Mouse (Mus musculus) embryonic fibroblast, embryonic 13.5 days (primary cell): ENCODE results near the gene Dnajc4. TPM values are rescaled to one million over a fixed set of nuclear protein-coding genes. Genes with fewer than 3 reads are reported as not detected.

Experiments used
- H3K27ac ChIP-seq: 2 replicates; pipeline ENCODE4 v1.5.1; 2012; ENCODE audit warnings: low read length, control low read depth, inconsistent platforms; ENCODE audit not compliant: insufficient read depth
- H3K4me1 ChIP-seq: 2 replicates; pipeline ENCODE4 v1.6.1; 2011; ENCODE audit warnings: low read length; ENCODE audit not compliant: control insufficient read depth, insufficient read depth
- H3K4me3 ChIP-seq: 2 replicates; pipeline ENCODE4 v1.5.1; 2011; ENCODE audit warnings: mild to moderate bottlenecking, control low read depth, low read length; ENCODE audit not compliant: insufficient read depth
- CTCF ChIP-seq: IDR thresholded peaks from 2 replicates; pipeline ENCODE4 v1.5.1; 2011; ENCODE audit warnings: mild to moderate bottlenecking, control low read depth, low read length, moderate library complexity, borderline replicate concordance; ENCODE audit not compliant: insufficient read depth
- POLR2A ChIP-seq: IDR thresholded peaks from 2 replicates; pipeline ENCODE4 v1.6.1; 2011; ENCODE audit warnings: low read depth, mild to moderate bottlenecking, control low read depth, low read length, moderate library complexity
- polyA plus RNA-seq: library from polyadenylated mRNA; stranded (reverse); fragments of >200 nt; gene quantifications from 2 replicates; pipeline ENCODE4 v1.2.4, GENCODE M21; 2011; ENCODE audit warnings: low read depth; ENCODE audit not compliant: missing spikeins, insufficient read length

The Dnajc4 gene
- polyA plus RNA-seq, 1 experiment: 15.0 TPM

DNA sequence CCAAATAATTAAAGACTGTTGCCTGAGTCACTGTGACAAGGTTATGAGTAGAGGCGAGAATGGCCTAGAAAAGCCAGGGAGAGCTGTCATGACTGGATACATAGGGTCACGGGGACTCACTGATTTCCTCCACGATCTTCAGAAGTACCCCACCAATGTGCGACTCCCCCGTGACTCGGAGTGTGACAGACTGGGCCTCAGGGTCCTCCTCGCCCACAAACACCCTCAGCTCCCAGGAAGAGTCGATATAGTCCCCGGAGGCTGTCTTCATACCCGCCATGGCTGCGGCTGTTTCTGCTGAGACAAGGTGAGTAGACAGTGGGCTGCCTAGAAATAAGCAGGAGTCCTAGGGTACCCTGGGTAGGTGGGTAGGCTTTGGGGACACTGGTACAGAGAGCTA lies 26.2 kb upstream of the Dnajc4 start:
- no peak overlapping the region for H3K4me3 ChIP-seq
- no peak for TF ChIP-seq CTCF
- no peaks in the 10 kb centered on the region for H3K4me1 ChIP-seq
- H3K27ac ChIP-seq: no peak overlapping the region

DNA sequence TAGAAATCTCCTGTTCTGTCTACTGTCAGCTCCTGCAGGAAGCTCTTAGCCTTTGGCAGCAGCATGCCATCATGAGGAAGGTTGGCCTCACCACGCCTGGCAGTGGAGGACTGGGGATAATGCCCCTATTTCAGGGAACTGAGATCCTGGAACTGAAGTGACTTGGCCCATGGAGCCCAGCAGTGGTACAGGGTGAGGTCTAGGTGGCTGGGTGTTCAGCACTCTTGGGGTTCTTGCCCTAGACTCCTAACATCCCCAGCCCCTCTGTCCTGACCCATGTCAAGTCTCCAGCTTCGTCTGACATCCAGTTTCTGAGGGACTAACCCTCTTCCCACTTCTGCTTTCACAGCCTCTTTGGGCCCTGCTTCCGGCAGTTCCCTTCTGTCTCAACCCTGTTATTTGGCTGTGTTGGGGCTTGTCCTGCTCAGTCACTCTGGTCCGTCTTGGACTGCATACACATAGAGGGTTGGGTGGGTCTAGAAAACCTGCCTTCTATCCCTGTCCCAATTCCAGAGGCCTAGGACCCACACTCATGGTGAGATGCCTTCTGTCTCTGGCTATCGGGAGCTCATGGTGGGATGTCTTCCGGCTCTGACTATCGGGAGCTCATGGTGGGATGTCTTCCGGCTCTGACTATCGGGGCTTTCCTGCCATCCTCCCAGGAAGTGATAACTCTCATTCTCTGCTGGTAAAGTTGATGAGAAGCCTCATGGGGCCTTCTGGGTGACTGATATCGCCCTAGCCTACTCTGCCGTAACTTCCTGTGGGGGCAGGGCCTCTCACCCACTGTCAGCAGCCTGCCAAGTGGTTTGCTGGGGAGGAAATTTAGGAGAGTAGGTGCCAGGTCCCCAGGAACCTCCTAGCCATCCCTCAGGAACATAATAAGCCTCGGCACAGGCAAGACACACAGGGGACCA lies 25.4 kb upstream of the Dnajc4 start:
- Histone ChIP-seq H3K4me1 (no peaks in the 10 kb centered on the region), H3K4me3 (no peak overlapping the region), H3K27ac (no peak overlapping the region)
- TF ChIP-seq CTCF (no peak), POLR2A (no peak)

DNA sequence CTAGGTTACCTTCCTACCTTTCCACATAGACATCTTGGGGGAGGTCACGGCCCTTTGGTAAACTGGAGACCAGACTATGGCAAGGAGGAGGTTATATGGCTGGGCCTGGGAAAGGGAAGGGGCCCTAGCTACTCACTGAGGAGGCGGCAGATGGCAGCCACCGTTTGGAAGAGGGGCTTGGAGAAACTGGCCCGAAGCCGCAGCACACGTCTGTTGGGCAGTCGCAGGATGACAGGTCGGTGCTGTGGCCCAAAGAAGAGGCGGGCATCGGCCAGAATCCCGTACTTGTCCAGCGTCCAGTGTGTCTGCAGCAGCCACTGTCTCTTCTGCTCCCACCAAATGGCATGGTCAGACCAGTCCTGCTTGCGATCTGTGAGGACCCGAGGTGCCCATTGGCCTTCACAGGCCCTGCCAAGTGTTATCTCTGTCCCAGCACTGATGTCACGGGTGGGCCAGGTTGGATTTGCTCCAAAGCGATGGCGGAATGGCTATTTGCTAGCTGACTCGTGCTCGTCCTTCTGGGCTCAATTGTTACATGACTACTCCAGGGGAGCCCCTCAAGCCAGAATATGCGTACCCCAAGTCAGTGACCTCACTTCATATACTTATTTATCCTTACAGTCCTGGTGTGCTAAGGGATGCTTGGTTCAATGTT lies 22.2 kb upstream of the Dnajc4 start:
- TF ChIP-seq POLR2A (no peak), CTCF (no peak)
- Histone ChIP-seq H3K27ac (no peak overlapping the region), H3K4me1 (no peaks in the 10 kb centered on the region), H3K4me3 (no peak overlapping the region)

DNA sequence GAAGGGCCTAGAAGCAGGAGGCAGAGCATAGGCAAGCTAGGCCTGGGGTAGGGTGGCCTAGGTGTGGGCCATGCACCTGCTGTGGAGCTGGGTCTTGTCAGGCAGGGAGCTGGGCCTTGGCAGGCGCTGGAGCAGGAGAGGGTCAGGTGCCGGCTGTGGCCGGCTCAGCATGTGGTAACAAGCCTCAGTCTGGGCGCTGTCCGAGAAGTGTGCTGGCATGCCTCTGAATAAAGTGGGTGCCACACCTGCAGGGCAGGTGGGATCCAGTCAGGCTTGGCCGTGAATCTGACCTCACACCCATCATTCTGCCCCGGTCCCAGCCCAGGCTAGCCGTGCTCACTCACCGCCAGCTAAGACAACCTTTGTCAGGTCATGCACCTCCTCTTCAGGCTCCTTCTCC lies 21.6 kb upstream of the Dnajc4 start:
- no peak for TF ChIP-seq POLR2A
- no peak for TF ChIP-seq CTCF
- Histone ChIP-seq H3K4me1 (no peaks in the 10 kb centered on the region), H3K4me3 (no peak overlapping the region), H3K27ac (no peak overlapping the region)

- Histone ChIP-seq H3K4me1 (no peaks in the 10 kb centered on the region), H3K4me3 (no peak overlapping the region), H3K27ac (no peak overlapping the region)
- no peak for TF ChIP-seq POLR2A
- TF ChIP-seq CTCF: no peak
Observed at GRCm38 (mm10) chr19:7012426-7012825, 20.1 kb upstream of the Dnajc4 start.

GRCm38 (mm10) chr19:7006892-7007593 lies 14.7 kb upstream of the Dnajc4 start:
- TF ChIP-seq POLR2A (no peak), CTCF (no peak)
- Histone ChIP-seq H3K4me1 (no peaks in the 10 kb centered on the region), H3K27ac (no peak overlapping the region), H3K4me3 (no peak overlapping the region)

DNA sequence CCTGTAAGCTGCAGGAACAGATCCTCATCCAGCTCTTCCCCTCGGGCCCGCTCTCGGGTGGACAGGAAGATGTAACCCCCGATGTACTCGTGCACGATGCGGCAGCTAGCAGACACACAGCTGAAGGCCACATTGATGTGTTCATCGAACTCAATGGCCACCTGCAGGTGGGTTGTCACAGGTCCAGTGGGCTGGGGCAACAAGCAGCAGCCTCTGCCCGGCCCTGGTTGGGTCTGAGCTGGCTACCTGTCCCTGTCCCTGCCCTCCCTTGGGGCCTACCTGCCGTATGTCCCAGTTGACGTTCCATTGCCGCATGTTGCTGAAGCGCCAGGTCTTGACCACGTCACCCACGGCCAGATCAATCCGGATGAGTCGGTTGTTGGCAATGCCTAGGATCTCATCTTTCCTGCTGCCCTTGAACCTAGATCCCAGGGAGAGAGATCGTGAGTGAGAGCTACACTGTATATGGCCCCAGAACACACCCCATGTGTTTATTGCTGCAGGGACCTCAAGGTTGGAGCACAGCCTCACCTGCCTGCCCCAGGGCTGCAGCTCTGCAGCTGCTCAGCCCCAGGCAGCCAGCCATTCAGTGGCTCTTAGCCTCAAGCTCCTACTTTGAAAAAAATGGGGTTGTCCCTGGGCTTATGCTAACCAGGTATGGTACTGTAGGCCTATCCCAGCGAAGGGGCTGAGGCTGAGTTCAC lies 7.1 kb upstream of the Dnajc4 start:
- TF ChIP-seq CTCF: no peak
- TF ChIP-seq POLR2A: no peak
- Histone ChIP-seq H3K4me1 (no peaks in the 10 kb centered on the region), H3K27ac (no peak overlapping the region), H3K4me3 (no peak overlapping the region)

DNA sequence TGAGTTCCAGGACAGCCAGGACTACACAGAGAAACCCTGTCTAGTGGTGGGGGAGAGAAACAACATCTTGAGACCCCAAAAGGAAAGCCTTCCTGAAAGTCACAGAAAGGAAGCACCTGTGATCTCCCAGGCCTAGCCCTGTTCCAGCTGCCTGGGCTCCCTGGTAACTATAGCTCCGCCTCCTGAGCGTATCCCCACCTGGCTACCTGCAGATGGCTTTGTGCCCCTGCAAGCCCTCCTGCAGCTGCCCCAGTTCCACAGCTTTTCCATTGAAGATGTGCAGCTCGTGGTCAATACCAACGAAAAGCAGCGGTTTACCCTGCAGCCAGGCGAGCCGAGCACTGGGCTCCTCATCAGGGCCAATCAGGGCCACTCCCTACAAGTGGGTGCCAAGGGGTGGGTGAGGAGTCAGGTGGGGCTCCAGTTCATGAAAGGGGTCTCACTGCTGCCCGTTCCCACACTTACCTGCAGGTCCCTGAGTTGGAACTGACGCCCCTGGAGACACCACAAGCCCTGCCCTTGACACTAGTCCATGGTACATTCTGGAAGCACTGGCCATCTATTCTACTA lies 5.4 kb upstream of the Dnajc4 start:
- no peak overlapping the region for H3K4me3 ChIP-seq
- no peak for TF ChIP-seq POLR2A
- no peak for TF ChIP-seq CTCF
- no peak overlapping the region for H3K27ac ChIP-seq
- H3K4me1 ChIP-seq: no peaks in the 10 kb centered on the region; the same call in 1 of the 2 replicates

DNA sequence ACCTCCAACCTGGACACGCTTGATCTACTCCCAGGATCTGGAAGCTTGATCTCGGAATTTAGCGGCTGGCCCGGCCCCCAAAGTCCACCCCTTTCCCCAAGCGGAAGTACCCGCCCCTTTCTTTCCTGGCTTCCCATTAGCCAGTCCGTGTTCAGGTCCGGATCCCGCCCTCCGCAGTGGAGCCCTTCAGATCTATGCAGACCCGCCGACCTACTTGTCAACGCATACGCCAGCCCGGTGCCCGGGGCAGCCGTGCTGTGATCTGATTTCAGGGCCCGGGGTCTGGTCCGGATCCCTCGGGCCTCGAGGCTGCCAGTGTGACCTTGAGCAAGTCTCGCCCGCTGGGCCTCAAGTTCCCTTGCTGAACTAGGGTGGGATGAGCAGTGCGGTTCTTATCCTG lies 3.6 kb upstream of the Dnajc4 start, which contains the start of the genes Nudt22 and Trpt1:
Nudt22 (minus strand) TSS at position 112 of the 400 bp plus-strand sequence.
Trpt1 (plus strand) TSS at position 126 of the 400 bp plus-strand sequence.
- TF ChIP-seq POLR2A (peak; percentile 76), CTCF (no peak)
- H3K27ac ChIP-seq: no peak within 1 kb of the TSS
- peak within 1 kb of the TSS; percentile 62 for H3K4me3 ChIP-seq
- H3K4me1 ChIP-seq: no peaks in the 10 kb centered on the region; the same call in 1 of the 2 replicates
